Mouse (Mus musculus): Measurements from ENCODE around the gene Ttc25. TPM values are rescaled to one million over a fixed set of nuclear protein-coding genes. Genes with fewer than 3 reads are reported as not detected.

The Ttc25 gene
- total and polyA plus RNA-seq, 2 experiments from 2014 or later: 0.33 to 0.96 TPM

GRCm38 (mm10) chr11:100617480-100617879 lies 72.1 kb downstream of the Ttc25 start:
- Histone ChIP-seq H3K9ac (replicated peaks; ENCODE audit: low read length, poor library complexity, severe bottlenecking) (no peak overlapping the region), H3K9me3 (ENCODE audit: low read length) (no peaks in the 10 kb centered on the region), H3K4me3 (ENCODE audit: low read depth, low read length) (no peak overlapping the region), H3K4me2 (ENCODE audit: low read depth, low read length, poor library complexity, severe bottlenecking) (no peak overlapping the region), H3K27ac (ENCODE audit: low read depth, low read length) (no peak overlapping the region), H3K27me3 (ENCODE audit: insufficient read depth, low read length) (no peaks in the 10 kb centered on the region), H3K36me3 (ENCODE audit: insufficient read depth, low read length) (no peaks in the 10 kb centered on the region), H3K4me1 (ENCODE audit: insufficient read depth, low read length) (peaks cover 4% of the 10 kb centered on the region)
- 89% methylated on average over 4 of the region's 4 CpGs for WGBS
- no peak for TF ChIP-seq CTCF (IDR thresholded peaks at IDR 0.05)
- DNase-seq (ENCODE audit: low spot score): no peak
- no peak for ATAC-seq (ENCODE audit: low FRiP score)

GRCm38 (mm10) chr11:100618761-100619484 lies 73.5 kb downstream of the Ttc25 start, which contains the start of gene Nkiras2:
Nkiras2 (plus strand) TSS chr11:100619244.
- Histone ChIP-seq H3K36me3 (ENCODE audit: insufficient read depth, low read length) (no peaks in the 10 kb centered on the region), H3K4me1 (ENCODE audit: insufficient read depth, low read length) (peaks cover 4% of the 10 kb centered on the region), H3K9me3 (ENCODE audit: low read length) (no peaks in the 10 kb centered on the region), H3K27me3 (ENCODE audit: insufficient read depth, low read length) (no peaks in the 10 kb centered on the region), H3K4me2 (ENCODE audit: low read depth, low read length, poor library complexity, severe bottlenecking) (peak within 1 kb of the TSS; percentile 83), H3K27ac (ENCODE audit: low read depth, low read length) (peak within 1 kb of the TSS; percentile 95), H3K4me3 (ENCODE audit: low read depth, low read length) (peak within 1 kb of the TSS; percentile 94), H3K9ac (replicated peaks; ENCODE audit: low read length, poor library complexity, severe bottlenecking) (peak within 1 kb of the TSS; percentile 93)
- ATAC-seq (ENCODE audit: low FRiP score): peak; percentile 55
- no peak for TF ChIP-seq CTCF (IDR thresholded peaks at IDR 0.05)
- WGBS: under 1% methylated on average over 36 of the region's 36 CpGs
- peak; percentile 75 for DNase-seq (ENCODE audit: low spot score)

GRCm38 (mm10) chr11:100619485-100619975 lies 74.1 kb downstream of the Ttc25 start:
- ATAC-seq (ENCODE audit: low FRiP score) (peak; percentile 96), DNase-seq (ENCODE audit: low spot score) (peak; percentile 99)
- 0% methylated on average over 40 of the region's 40 CpGs for WGBS
- no peaks in the 10 kb centered on the region for H3K27me3 ChIP-seq (ENCODE audit: insufficient read depth, low read length)
- H3K4me1 ChIP-seq (ENCODE audit: insufficient read depth, low read length): peaks cover 4% of the 10 kb centered on the region
- peak overlapping the region; percentile 83 for H3K4me2 ChIP-seq (ENCODE audit: low read depth, low read length, poor library complexity, severe bottlenecking)
- peak overlapping the region; percentile 93 for H3K9ac ChIP-seq (replicated peaks; ENCODE audit: low read length, poor library complexity, severe bottlenecking)
- peak overlapping the region; percentile 95 for H3K27ac ChIP-seq (ENCODE audit: low read depth, low read length)
- H3K4me3 ChIP-seq (ENCODE audit: low read depth, low read length): peak overlapping the region; percentile 94
- H3K9me3 ChIP-seq (ENCODE audit: low read length): no peaks in the 10 kb centered on the region
- H3K36me3 ChIP-seq (ENCODE audit: insufficient read depth, low read length): no peaks in the 10 kb centered on the region
- peak; percentile 78 for TF ChIP-seq CTCF (IDR thresholded peaks at IDR 0.05)

DNA sequence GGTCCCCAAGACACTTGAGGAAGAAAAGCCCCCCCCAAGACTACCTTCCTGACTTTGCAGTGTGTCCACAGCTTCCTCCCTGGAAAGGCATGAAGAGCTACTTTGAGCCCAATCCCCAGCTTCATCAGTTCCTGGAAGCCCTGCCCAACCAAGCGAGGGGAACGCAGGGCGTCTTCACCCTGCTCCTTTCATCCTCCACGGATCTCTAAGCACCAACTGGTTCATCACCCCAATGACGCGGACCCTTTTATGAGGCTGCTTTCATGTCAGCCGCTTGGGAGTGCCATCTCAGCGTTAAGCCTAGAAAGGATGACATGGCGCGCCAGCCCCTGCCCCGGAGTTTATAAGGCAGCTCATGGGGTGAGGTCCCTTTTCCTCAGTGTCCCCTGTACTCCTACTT lies 74.6 kb downstream of the Ttc25 start, which contains the start of gene Dnajc7:
TSS of gene Dnajc7 (minus strand) at position 187 of the 400 bp plus-strand sequence.
- Histone ChIP-seq H3K36me3 (ENCODE audit: insufficient read depth, low read length) (peaks cover 2% of the 10 kb centered on the region; the same call in 1 of the 2 replicates), H3K4me1 (ENCODE audit: insufficient read depth, low read length) (peaks cover 4% of the 10 kb centered on the region), H3K9ac (replicated peaks; ENCODE audit: low read length, poor library complexity, severe bottlenecking) (peak within 1 kb of the TSS; percentile 93), H3K27ac (ENCODE audit: low read depth, low read length) (peak within 1 kb of the TSS; percentile 95), H3K9me3 (ENCODE audit: low read length) (no peaks in the 10 kb centered on the region), H3K4me3 (ENCODE audit: low read depth, low read length) (peak within 1 kb of the TSS; percentile 94), H3K27me3 (ENCODE audit: insufficient read depth, low read length) (no peaks in the 10 kb centered on the region), H3K4me2 (ENCODE audit: low read depth, low read length, poor library complexity, severe bottlenecking) (peak within 1 kb of the TSS; percentile 83)
- no peak for TF ChIP-seq CTCF (IDR thresholded peaks at IDR 0.05)
- WGBS: 2% methylated on average over 11 of the region's 11 CpGs
- DNase-seq (ENCODE audit: low spot score) (peak; percentile 76), ATAC-seq (ENCODE audit: low FRiP score) (peak; percentile 44)

Other genes with a start within 250 kb of the Ttc25 start
- gene Eif1, start 225.7 kb upstream of the Ttc25 start, total RNA-seq (2014; rRNA removed): 84.7 and 117 TPM in 2 replicates
- 1,241 and 1,297 TPM in 2 replicates for gene Eif1, start 225.7 kb upstream of the Ttc25 start, polyA plus RNA-seq (2015; fragmentation: Nextera tagmentation; extraction: Ambion mirVana)
- gene Gast, start 211.2 kb upstream of the Ttc25 start, total RNA-seq (2014; rRNA removed): not detected in 2 replicates
- 1.1 and 2.2 TPM in 2 replicates for gene Gast, start 211.2 kb upstream of the Ttc25 start, polyA plus RNA-seq (2015; fragmentation: Nextera tagmentation; extraction: Ambion mirVana)
- 743 and 796 TPM in 2 replicates for gene Hap1, start 189.5 kb upstream of the Ttc25 start, total RNA-seq (2014; rRNA removed)
- gene Hap1, start 189.5 kb upstream of the Ttc25 start, polyA plus RNA-seq (2015; fragmentation: Nextera tagmentation; extraction: Ambion mirVana): 597 and 631 TPM in 2 replicates
- gene Jup, start 147.8 kb upstream of the Ttc25 start, total RNA-seq (2014; rRNA removed): 133 and 156 TPM in 2 replicates
- 69.7 and 75.5 TPM in 2 replicates for gene Jup, start 147.8 kb upstream of the Ttc25 start, polyA plus RNA-seq (2015; fragmentation: Nextera tagmentation; extraction: Ambion mirVana)
- 24.4 and 26.0 TPM in 2 replicates for gene P3h4, start 130.8 kb upstream of the Ttc25 start, total RNA-seq (2014; rRNA removed)
- 23.4 and 23.7 TPM in 2 replicates for gene P3h4, start 130.8 kb upstream of the Ttc25 start, polyA plus RNA-seq (2015; fragmentation: Nextera tagmentation; extraction: Ambion mirVana)
- 29.0 and 33.9 TPM in 2 replicates for gene Fkbp10, start 129.9 kb upstream of the Ttc25 start, total RNA-seq (2014; rRNA removed)
- gene Fkbp10, start 129.9 kb upstream of the Ttc25 start, polyA plus RNA-seq (2015; fragmentation: Nextera tagmentation; extraction: Ambion mirVana): 19.9 and 21.8 TPM in 2 replicates
- 57.2 and 58.5 TPM in 2 replicates for gene Nt5c3b, start 103.8 kb upstream of the Ttc25 start, total RNA-seq (2014; rRNA removed)
- 111 and 113 TPM in 2 replicates for gene Nt5c3b, start 103.8 kb upstream of the Ttc25 start, polyA plus RNA-seq (2015; fragmentation: Nextera tagmentation; extraction: Ambion mirVana)
- gene Klhl10, start 103.7 kb upstream of the Ttc25 start, total RNA-seq (2014; rRNA removed): 0.22 and 0.61 TPM in 2 replicates
- 0.45 and 0.65 TPM in 2 replicates for gene Klhl10, start 103.7 kb upstream of the Ttc25 start, polyA plus RNA-seq (2015; fragmentation: Nextera tagmentation; extraction: Ambion mirVana)
- gene Klhl11, start 72.9 kb upstream of the Ttc25 start, total RNA-seq (2014; rRNA removed): 57.4 and 66.2 TPM in 2 replicates
- gene Klhl11, start 72.9 kb upstream of the Ttc25 start, polyA plus RNA-seq (2015; fragmentation: Nextera tagmentation; extraction: Ambion mirVana): 9.1 and 10.3 TPM in 2 replicates
- gene Acly, start 17.6 kb upstream of the Ttc25 start, total RNA-seq (2014; rRNA removed): 207 and 228 TPM in 2 replicates
- gene Acly, start 17.6 kb upstream of the Ttc25 start, polyA plus RNA-seq (2015; fragmentation: Nextera tagmentation; extraction: Ambion mirVana): 116 and 120 TPM in 2 replicates
- 54.7 and 68.8 TPM in 2 replicates for gene Cnp, start 29.3 kb downstream of the Ttc25 start, total RNA-seq (2014; rRNA removed)
- gene Cnp, start 29.3 kb downstream of the Ttc25 start, polyA plus RNA-seq (2015; fragmentation: Nextera tagmentation; extraction: Ambion mirVana): 65.3 and 76.0 TPM in 2 replicates
- gene Nkiras2, start 73.6 kb downstream of the Ttc25 start, total RNA-seq (2014; rRNA removed): 106 and 125 TPM in 2 replicates
- gene Nkiras2, start 73.6 kb downstream of the Ttc25 start, polyA plus RNA-seq (2015; fragmentation: Nextera tagmentation; extraction: Ambion mirVana): 80.9 and 89.3 TPM in 2 replicates
- gene Dnajc7, start 74.6 kb downstream of the Ttc25 start, total RNA-seq (2014; rRNA removed): 67.1 and 75.9 TPM in 2 replicates
- gene Dnajc7, start 74.6 kb downstream of the Ttc25 start, polyA plus RNA-seq (2015; fragmentation: Nextera tagmentation; extraction: Ambion mirVana): 228 and 234 TPM in 2 replicates
- gene Zfp385c, start 146.8 kb downstream of the Ttc25 start, total RNA-seq (2014; rRNA removed): 0.66 and 2.5 TPM in 2 replicates
- 0.53 and 0.98 TPM in 2 replicates for gene Zfp385c, start 146.8 kb downstream of the Ttc25 start, polyA plus RNA-seq (2015; fragmentation: Nextera tagmentation; extraction: Ambion mirVana)
- gene Dhx58, start 158.7 kb downstream of the Ttc25 start, total RNA-seq (2014; rRNA removed): 2.4 and 3.8 TPM in 2 replicates
- gene Dhx58, start 158.7 kb downstream of the Ttc25 start, polyA plus RNA-seq (2015; fragmentation: Nextera tagmentation; extraction: Ambion mirVana): 1.8 and 2.2 TPM in 2 replicates
- gene Kat2a, start 166.9 kb downstream of the Ttc25 start, total RNA-seq (2014; rRNA removed): 62.8 and 75.6 TPM in 2 replicates
- 69.9 and 70.0 TPM in 2 replicates for gene Kat2a, start 166.9 kb downstream of the Ttc25 start, polyA plus RNA-seq (2015; fragmentation: Nextera tagmentation; extraction: Ambion mirVana)
- gene Hspb9, start 168.2 kb downstream of the Ttc25 start, total RNA-seq (2014; rRNA removed): not detected in 2 replicates
- gene Hspb9, start 168.2 kb downstream of the Ttc25 start, polyA plus RNA-seq (2015; fragmentation: Nextera tagmentation; extraction: Ambion mirVana): not detected in 2 replicates
- 218 and 250 TPM in 2 replicates for gene Rab5c, start 192.6 kb downstream of the Ttc25 start, total RNA-seq (2014; rRNA removed)
- gene Rab5c, start 192.6 kb downstream of the Ttc25 start, polyA plus RNA-seq (2015; fragmentation: Nextera tagmentation; extraction: Ambion mirVana): 33.8 and 34.4 TPM in 2 replicates
- 13.7 and 19.6 TPM in 2 replicates for gene Kcnh4, start 214.3 kb downstream of the Ttc25 start, total RNA-seq (2014; rRNA removed)
- gene Kcnh4, start 214.3 kb downstream of the Ttc25 start, polyA plus RNA-seq (2015; fragmentation: Nextera tagmentation; extraction: Ambion mirVana): 6.1 and 7.4 TPM in 2 replicates
- gene Hcrt, start 217.3 kb downstream of the Ttc25 start, total RNA-seq (2014; rRNA removed): 4.5 and 6.7 TPM in 2 replicates
- gene Hcrt, start 217.3 kb downstream of the Ttc25 start, polyA plus RNA-seq (2015; fragmentation: Nextera tagmentation; extraction: Ambion mirVana): 5.7 and 16.8 TPM in 2 replicates
- gene Ghdc, start 225.3 kb downstream of the Ttc25 start, total RNA-seq (2014; rRNA removed): 13.9 and 14.1 TPM in 2 replicates
- gene Ghdc, start 225.3 kb downstream of the Ttc25 start, polyA plus RNA-seq (2015; fragmentation: Nextera tagmentation; extraction: Ambion mirVana): 6.5 and 6.7 TPM in 2 replicates

Measured in midbrain, postnatal 0 days (tissue).